Mouse (Mus musculus) liver, adult 2 months (tissue): ENCODE results near the gene Tnfrsf12a.

Experiments
- CTCF ChIP-seq: fragments of 200-500 bp; IDR thresholded peaks from 2 replicates; pipeline ENCODE4 v1.5.1; 2011; ENCODE audit warnings: low read depth, low read length, control low read depth
- POLR2A ChIP-seq: fragments of 200-500 bp; IDR thresholded peaks from 2 replicates; pipeline ENCODE4 v1.6.1; 2011; ENCODE audit warnings: low read length, control low read depth; ENCODE audit not compliant: insufficient read depth; ENCODE audit errors: extremely low read depth

DNA sequence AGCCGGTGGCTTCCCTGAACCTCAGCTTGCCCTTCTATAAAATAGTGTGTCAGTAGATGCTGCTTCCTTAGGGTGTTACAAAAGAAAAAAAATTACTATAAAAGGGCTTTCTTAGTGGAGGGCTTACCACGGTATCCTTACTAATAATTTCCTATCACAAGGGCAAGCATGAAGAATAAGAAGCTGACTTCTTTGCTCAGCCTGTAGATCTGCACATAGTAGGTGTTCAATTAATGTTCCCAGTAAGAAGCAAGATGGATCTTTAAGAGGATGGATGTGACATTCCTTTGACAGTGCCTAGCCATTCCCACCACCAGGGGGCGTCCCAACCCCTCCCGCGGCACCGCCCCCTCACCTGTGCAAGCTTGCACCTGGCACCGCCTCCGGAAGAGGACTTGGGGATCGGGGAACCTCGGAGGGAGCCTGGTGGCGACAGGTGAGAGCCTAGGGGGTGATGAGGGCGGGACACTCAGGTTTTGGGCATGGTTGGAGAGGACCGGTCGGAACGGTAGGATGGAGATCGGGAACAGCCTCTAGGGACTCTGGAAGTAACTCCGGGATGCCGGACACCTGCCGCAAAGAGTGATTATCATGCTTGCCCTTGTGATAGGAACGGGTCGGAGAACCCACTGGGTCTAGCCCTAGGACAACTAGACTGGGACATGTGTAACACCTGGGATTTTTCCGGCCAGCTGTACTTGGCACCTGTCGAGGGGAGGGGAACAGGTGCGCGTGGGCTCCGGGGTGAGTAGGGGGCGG, 17.0 kb downstream of the Tnfrsf12a start, which contains the start of gene Bicdl2:
- TF ChIP-seq CTCF (peak; percentile 84), POLR2A (no peak)
